Mouse (Mus musculus) kidney, adult 2 months (tissue): Measurements from ENCODE around the gene Zic1.

Experiments used
- CTCF ChIP-seq: fragments of 200-500 bp; conservative IDR thresholded peaks from 2 replicates; pipeline ENCODE4 v1.5.1; 2011; ENCODE audit warnings: low read depth, mild to moderate bottlenecking, control low read depth, low read length, moderate library complexity, mixed read lengths; ENCODE audit not compliant: insufficient read depth, insufficient read length
- POLR2A ChIP-seq: fragments of 200-500 bp; IDR thresholded peaks from one replicate; pipeline ENCODE4 v1.6.1; 2011; ENCODE audit warnings: low read depth, low read length, control low read depth

- TF ChIP-seq CTCF (no peak), POLR2A (no peak)
Measured at GRCm38 (mm10) chr9:91384136-91384500, 18.5 kb upstream of the Zic1 start.
